Mouse (Mus musculus) embryonic facial prominence, embryonic 10.5 days (tissue): ENCODE results near the gene Wdr54. TPM values are rescaled to one million over a fixed set of nuclear protein-coding genes. Genes with fewer than 3 reads are reported as not detected.

Source experiments
- DNase-seq: peaks from one replicate; pipeline ENCODE4 v3.0.0-alpha.2; 2017; ENCODE audit warnings: low spot score
- H3K27ac ChIP-seq: fragments of 300-500 bp; sonication (generic); replicated peaks from 2 replicates; pipeline ENCODE4 v1.5.1; 2016; ENCODE audit warnings: mild to moderate bottlenecking
- H3K27me3 ChIP-seq: fragments of 300-500 bp; sonication (generic); replicated peaks from 2 replicates; pipeline ENCODE4 v1.6.1; 2016; ENCODE audit warnings: low read depth, mild to moderate bottlenecking; ENCODE audit not compliant: poor library complexity, severe bottlenecking
- H3K36me3 ChIP-seq: fragments of 300-500 bp; sonication (generic); replicated peaks from 2 replicates; pipeline ENCODE4 v1.6.1; 2016; ENCODE audit warnings: mild to moderate bottlenecking, moderate library complexity
- H3K4me1 ChIP-seq: fragments of 300-500 bp; sonication (generic); 2 replicates; pipeline ENCODE4 v1.6.1; 2016
- H3K4me3 ChIP-seq: fragments of 300-500 bp; sonication (generic); 2 replicates; pipeline ENCODE4 v1.5.1; 2016; ENCODE audit warnings: mild to moderate bottlenecking, moderate library complexity
- H3K9me3 ChIP-seq: fragments of 300-500 bp; sonication (generic); 2 replicates; pipeline ENCODE4 v1.6.1; 2016; ENCODE audit warnings: mild to moderate bottlenecking
- WGBS: fragments of 180-500 bp; shearing (Covaris S2); methylation state at CpG from one replicate; pipeline ENCODE4 v1.1.7; 2016; 5-methylcytosine and 5-hydroxymethylcytosine counted together
- polyA plus RNA-seq: library from polyadenylated mRNA; unstranded; fragments of >200 nt; fragmentation: Nextera tagmentation; extraction: Ambion mirVana; gene quantifications from 2 replicates; pipeline ENCODE4 v1.2.1, GENCODE M21; 2016

Wdr54 gene
- polyA plus RNA-seq, 1 experiment from 2014 or later: 10.2 TPM

DNA sequence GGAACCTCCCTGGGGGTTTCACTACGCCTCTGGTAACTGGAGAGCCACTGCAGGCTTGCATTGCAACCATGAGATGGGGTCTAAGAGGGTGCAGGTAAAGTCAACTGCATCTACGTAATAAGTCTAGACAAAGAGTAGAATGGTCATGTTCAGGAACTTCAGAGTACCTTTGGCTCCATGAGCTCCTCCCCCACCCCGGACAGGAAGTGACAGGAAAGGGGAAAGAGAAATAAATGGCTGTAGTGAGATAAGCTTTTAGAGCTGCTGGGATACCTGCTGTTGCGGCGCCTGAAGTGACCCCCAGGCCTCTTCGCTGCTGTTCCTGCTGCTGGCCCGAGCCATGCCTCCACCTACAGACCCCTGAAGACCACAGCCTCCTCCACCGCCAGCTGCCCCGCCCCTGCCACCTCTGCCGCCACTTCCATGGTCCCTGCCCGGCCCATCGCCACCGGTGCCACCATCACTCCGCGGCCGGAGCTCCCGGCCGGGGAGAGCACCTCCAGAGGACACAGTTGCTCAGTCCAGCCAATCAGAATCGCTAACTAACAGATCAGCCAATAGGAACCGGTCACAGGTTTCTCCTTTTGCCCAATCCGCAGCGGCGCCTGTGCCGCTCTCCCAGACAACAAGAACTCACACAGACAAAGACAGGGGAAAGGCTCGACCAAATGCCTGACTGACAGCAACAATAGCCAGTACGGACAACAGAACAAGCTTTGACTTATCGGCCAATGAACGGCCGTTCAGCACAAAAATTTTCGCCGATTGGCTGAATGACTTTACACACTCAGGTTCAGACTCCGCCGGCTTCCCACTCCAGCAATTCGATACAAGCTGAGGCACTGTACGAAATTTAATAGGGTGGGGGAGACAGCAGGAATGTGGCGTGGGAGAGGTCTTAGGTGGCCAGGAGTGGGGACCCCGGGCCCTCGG is 35.0 kb downstream of the Wdr54 start, which contains the start of gene Wbp1:
Gene Wbp1, minus strand, starts transcription at position 630 of the 933 bp plus-strand sequence.
- WGBS: under 1% methylated on average over 38 of the region's 38 CpGs
- Histone ChIP-seq H3K4me3 (peak within 1 kb of the TSS; percentile 83), H3K36me3 (peaks cover 41% of the 10 kb centered on the region), H3K4me1 (peaks cover 81% of the 10 kb centered on the region), H3K9me3 (no peaks in the 10 kb centered on the region), H3K27ac (peak within 1 kb of the TSS; percentile 99), H3K27me3 (no peaks in the 10 kb centered on the region)
- peak; percentile 96 for DNase-seq

DNA sequence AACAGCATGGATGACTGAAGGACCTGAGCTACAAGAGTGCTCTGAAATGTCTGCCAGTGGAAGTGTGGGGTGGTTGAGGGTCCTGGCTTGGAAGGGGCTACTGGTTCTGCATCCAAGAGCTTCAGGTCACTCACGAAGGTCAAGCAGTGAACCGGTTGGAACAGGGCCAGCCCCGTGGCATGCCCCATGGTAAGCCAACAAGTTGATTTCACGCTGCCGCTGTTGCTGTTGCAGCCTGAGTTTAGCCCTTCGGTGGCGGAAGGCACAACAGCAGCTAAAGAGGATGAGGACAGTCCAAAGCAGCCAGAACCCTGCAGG is 36.5 kb downstream of the Wdr54 start:
- 78% methylated on average over 7 of the region's 7 CpGs for WGBS
- peaks cover 41% of the 10 kb centered on the region for H3K36me3 ChIP-seq
- H3K9me3 ChIP-seq: no peaks in the 10 kb centered on the region
- H3K27ac ChIP-seq: peak overlapping the region; percentile 99
- peaks cover 83% of the 10 kb centered on the region for H3K4me1 ChIP-seq
- H3K4me3 ChIP-seq: peak overlapping the region; percentile 83
- H3K27me3 ChIP-seq: no peaks in the 10 kb centered on the region
- peak; percentile 18 for DNase-seq

DNA sequence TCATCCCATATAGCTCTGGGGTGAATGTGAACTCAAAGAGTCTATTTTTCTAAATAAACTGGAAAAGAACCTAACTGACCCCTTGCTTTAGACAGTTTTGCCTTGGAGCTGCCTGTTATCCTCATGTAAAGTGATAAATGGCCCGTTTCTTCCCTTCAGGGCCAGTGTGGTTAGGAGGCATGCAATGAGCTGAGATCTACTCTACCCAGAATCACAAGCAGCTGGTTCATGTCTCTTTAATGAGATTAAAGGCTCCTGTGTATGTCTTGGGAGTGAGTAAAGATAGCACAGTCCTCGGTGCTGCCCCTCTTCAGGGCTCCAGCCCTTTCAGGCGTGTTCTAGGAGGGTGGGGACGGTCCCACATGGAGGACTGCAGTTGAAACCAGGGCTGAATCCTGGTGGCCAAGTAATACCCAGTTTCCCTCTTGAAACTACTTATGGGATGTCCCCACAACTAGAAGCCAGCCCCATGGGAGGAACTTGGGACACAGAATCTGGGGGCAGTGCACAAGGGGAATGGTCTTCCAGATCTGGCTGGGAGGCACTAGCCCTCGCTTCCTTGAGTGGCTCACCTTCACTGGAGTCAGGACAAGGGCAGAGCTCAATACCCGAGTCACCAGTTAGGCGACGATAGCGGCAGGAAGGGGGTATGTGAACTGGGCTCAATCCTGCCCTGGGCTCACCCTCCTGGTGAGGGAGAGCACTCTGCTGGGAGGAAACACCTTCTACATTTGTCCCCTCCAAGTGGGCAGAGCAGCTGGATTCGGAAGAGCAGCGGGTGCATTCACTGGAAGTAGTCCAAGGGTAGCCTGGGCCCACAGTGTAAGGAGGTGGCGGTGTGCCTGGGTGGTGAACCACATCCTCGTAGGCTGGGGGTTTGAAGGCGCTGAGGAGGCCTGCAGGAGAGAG is 37.1 kb downstream of the Wdr54 start:
- Histone ChIP-seq H3K27ac (peak overlapping the region; percentile 99), H3K4me1 (peaks cover 81% of the 10 kb centered on the region), H3K27me3 (no peaks in the 10 kb centered on the region), H3K9me3 (no peaks in the 10 kb centered on the region), H3K36me3 (peaks cover 41% of the 10 kb centered on the region), H3K4me3 (peak overlapping the region; percentile 83; the same call in 1 of the 2 replicates)
- no peak for DNase-seq
- WGBS: 85% methylated on average over 14 of the region's 14 CpGs

DNA sequence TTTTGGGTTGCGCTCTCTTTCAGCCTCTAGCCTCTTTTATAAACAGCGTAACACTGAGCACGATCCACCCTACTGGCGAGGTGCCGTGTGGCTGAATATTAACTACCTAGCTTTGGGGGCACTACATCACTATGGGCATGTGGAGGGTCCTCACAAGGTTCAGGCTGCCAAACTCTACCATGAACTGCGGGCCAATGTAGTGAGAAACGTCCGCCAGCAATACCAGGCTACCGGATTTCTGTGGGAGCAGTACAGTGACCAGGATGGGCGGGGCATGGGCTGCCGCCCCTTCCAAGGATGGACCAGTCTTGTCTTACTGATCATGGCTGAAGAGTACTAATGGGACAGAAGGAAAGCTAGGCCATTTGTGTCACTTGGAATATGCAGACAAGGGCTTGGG is 37.8 kb downstream of the Wdr54 start:
- Histone ChIP-seq H3K4me3 (peak overlapping the region; percentile 92; the same call in 1 of the 2 replicates), H3K36me3 (peaks cover 41% of the 10 kb centered on the region), H3K27me3 (no peaks in the 10 kb centered on the region), H3K4me1 (peaks cover 73% of the 10 kb centered on the region), H3K27ac (peak overlapping the region; percentile 21; the same call in 1 of the 2 replicates), H3K9me3 (no peaks in the 10 kb centered on the region)
- DNase-seq: no peak
- WGBS: 88% methylated on average over 11 of the region's 11 CpGs

DNA sequence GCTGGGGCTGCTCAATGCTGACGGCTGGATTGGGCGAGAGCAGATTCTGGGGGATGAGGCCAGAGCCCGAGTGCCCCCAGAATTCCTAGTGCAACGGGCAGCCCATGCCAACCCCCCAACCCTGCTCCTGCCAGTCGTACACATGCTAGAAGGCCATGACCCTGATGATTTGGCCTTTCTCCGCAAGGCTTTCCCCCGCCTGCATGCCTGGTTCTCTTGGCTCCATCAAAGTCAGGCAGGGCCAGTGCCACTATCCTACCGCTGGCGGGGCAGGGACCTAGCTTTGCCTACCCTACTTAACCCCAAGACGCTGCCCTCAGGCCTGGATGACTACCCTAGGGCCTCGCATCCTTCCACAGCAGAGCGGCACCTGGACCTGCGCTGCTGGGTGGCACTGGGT is 38.6 kb downstream of the Wdr54 start:
- peaks cover 38% of the 10 kb centered on the region for H3K36me3 ChIP-seq
- H3K9me3 ChIP-seq: no peaks in the 10 kb centered on the region
- peaks cover 66% of the 10 kb centered on the region for H3K4me1 ChIP-seq
- H3K27ac ChIP-seq: peak overlapping the region; percentile 21; the same call in 1 of the 2 replicates
- peak overlapping the region; percentile 92; the same call in 1 of the 2 replicates for H3K4me3 ChIP-seq
- no peaks in the 10 kb centered on the region for H3K27me3 ChIP-seq
- WGBS: 91% methylated on average over 13 of the region's 13 CpGs
- no peak for DNase-seq

DNA sequence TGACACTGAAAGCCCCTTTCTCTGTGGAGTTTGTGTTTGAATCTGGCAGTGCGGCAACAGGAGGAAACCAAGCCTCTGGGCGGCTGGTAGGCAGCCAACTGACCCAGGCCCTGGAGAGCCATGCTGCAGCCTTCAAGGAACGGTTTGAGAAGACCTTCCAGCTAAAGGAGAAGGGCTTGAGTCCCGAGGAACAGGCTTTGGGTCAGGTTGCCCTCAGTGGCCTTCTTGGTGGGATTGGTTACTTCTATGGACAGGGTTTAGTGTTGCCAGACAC is 39.1 kb downstream of the Wdr54 start:
- peak overlapping the region; percentile 92 for H3K4me3 ChIP-seq

DNA sequence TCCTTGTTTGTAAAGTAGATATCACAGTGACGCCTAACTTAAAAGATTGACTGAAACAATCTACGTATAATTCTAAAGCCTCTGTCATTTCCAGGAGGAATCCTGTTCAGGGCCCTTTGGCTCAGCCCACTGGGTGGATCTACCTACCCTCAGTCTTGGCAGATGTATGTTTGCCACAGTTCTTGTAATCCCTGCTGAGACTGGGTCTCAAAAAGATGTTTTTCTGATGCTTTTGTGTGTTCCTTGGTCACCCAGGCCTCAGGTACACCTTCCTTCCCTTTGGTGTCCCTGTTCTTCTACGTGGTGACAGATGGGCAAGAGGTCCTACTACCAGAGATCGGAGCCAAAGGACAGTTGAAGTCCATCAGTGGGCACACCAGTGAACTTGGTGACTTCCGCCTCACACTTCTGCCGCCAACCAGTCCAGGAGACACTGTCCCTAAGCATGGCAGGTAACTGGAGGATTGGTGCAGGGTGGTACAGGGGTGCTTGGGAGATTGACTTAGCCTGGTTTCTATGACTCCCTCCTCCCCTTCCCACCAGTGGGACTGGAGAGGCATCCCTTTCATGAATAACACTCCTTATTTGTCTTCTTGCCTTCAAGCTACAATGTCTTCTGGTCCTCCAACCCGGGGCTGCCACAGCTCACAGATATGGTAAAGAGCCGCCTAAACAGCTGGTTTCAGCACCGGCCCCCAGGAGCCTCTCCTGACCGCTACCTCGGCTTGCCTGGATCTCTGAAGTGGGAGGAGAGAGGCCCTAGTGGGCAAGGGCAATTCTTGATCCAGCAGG is 39.6 kb downstream of the Wdr54 start:
- WGBS: 84% methylated on average over 11 of the region's 11 CpGs
- Histone ChIP-seq H3K4me3 (peak overlapping the region; percentile 92), H3K4me1 (peaks cover 56% of the 10 kb centered on the region), H3K9me3 (no peaks in the 10 kb centered on the region), H3K36me3 (peaks cover 38% of the 10 kb centered on the region), H3K27me3 (no peaks in the 10 kb centered on the region), H3K27ac (peak overlapping the region; percentile 91)
- no peak for DNase-seq

More for the DNA sequence above, 39.1 kb downstream of the Wdr54 start:
- H3K27ac ChIP-seq: peak overlapping the region; percentile 21; the same call in 1 of the 2 replicates
- 87% methylated on average over 4 of the region's 4 CpGs for WGBS
- H3K4me1 ChIP-seq: peaks cover 61% of the 10 kb centered on the region
- no peaks in the 10 kb centered on the region for H3K9me3 ChIP-seq
- H3K27me3 ChIP-seq: no peaks in the 10 kb centered on the region
- H3K36me3 ChIP-seq: peaks cover 38% of the 10 kb centered on the region
- no peak for DNase-seq

DNA sequence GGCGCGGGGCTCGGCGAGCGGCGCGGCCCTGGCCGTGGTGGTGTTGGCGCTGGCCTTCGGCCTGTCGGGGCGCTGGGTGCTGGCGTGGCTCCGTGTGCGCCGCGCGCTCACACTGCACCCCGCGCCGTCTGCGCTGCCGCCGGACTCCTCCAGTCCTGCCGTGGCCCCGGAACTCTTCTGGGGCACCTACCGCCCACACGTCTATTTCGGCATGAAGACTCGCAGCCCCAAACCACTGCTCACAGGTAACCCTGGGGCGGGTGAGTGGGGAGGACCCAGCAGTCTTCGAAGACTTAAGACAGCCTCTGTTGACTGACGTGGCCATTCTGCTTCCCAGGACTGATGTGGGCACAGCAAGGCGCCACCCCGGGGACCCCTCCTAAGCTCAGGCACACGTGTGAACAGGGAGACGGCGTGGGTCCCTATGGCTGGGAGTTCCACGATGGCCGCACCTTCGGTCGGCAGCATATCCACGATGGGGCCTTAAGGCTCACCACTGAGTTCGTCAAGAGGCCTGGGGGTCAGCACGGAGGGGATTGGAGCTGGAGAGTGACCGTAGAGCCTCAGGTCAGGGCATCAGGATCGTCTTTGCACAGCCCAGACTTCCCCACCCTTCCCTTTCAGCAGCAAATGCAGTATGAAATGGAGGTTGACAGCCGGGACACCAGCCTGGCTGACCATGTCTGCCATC is 40.4 kb downstream of the Wdr54 start:
- Histone ChIP-seq H3K4me1 (peaks cover 56% of the 10 kb centered on the region), H3K4me3 (peak overlapping the region; percentile 92), H3K27ac (peak overlapping the region; percentile 91), H3K9me3 (no peaks in the 10 kb centered on the region), H3K27me3 (no peaks in the 10 kb centered on the region), H3K36me3 (peaks cover 45% of the 10 kb centered on the region)
- 2% methylated on average over 48 of the region's 48 CpGs for WGBS
- DNase-seq: no peak

DNA sequence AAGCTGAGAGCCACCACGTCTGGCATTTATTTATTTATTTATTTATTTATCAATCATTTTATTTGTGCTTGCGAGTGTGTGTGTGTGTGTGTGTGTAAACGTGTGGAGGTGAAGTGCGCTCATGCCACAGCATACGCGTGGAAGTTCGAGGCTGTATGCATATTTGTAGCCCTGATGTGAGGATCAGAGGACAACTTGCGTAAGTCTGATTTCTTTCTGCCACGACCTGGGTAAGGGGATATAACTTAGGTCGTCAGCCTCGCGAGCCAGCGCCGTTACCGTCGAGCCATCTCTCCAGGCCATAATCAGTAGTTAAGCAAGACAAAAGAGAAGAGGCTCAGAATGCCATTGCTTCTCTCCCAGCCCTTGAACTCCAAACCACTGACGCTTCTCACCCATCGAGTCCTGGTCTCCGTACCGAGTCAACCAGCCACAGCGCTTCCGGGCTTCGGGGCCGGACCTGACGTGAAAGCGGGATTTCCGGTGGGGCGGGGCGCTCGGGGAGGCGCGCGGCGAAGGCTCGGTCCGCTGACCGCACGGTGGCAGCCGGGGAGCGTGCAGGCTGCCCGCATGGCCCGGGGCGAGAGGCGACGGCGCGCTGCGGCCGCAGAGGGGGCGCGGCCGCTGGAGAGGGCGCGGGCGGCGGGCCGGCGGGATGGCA is 41.1 kb downstream of the Wdr54 start, which contains the start of gene Mogs:
Gene Mogs, plus strand, starts transcription at position 486 of the 661 bp plus-strand sequence.
- H3K4me3 ChIP-seq: peak within 1 kb of the TSS; percentile 92
- peaks cover 50% of the 10 kb centered on the region for H3K36me3 ChIP-seq
- H3K27me3 ChIP-seq: no peaks in the 10 kb centered on the region
- 2% methylated on average over 58 of the region's 58 CpGs for WGBS
- DNase-seq: peak; percentile 96
- H3K9me3 ChIP-seq: no peaks in the 10 kb centered on the region
- peak within 1 kb of the TSS; percentile 91 for H3K27ac ChIP-seq
- H3K4me1 ChIP-seq: peaks cover 50% of the 10 kb centered on the region

DNA sequence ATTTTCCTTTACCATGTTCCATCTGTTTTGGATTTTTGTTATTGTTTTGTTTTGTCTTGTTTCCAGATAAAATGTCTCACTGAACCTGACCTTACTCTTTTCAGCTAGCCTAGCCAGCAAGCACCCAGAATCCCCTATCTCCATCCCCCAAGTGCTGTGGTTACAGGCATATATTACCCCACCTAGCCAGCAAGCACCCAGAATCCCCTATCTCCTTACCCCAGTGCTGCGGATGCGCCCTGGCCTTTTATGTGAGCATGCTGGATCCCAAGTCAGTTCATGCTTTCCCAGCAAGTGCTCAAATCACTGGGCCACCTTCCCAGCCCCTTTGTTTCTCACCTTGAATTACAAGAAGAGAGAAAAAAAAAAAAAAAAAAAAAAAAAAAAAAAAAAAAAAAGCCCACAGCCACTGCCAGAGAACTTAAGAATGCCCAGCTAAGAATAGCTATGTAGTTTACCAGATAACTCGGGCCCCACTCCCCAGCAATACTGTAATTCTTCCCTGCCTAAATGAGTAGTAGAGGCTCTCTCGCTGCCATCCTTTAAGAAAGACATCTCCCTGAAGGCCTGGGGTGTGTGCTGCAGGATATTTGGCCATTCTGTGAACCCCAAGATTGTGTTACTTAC is 44.6 kb downstream of the Wdr54 start:
- Histone ChIP-seq H3K4me3 (no peak overlapping the region), H3K9me3 (no peaks in the 10 kb centered on the region), H3K27ac (no peak overlapping the region), H3K36me3 (peaks cover 20% of the 10 kb centered on the region), H3K4me1 (peaks cover 42% of the 10 kb centered on the region), H3K27me3 (no peaks in the 10 kb centered on the region)
- 93% methylated on average over 4 of the region's 4 CpGs for WGBS
- no peak for DNase-seq
